Mouse (Mus musculus) hindbrain, postnatal 0 days (tissue): ENCODE data around the gene Kcnh1. TPM values are rescaled to one million over a fixed set of nuclear protein-coding genes. Genes with fewer than 3 reads are reported as not detected.

Source experiments
- ATAC-seq: fragments of 200-750 bp; cut with Nextera tagmentation; 2 replicates; pipeline ENCODE4 v1.8.0; 2017; ENCODE audit warnings: mild to moderate bottlenecking, moderate TSS enrichment, moderate library complexity
- DNase-seq: peaks from one replicate; pipeline ENCODE4 v3.0.0-alpha.2; 2015; ENCODE audit warnings: low spot score
- H3K27ac ChIP-seq: fragments of 300-500 bp; sonication (generic); 2 replicates; pipeline ENCODE4 v1.5.1; 2014; ENCODE audit warnings: mild to moderate bottlenecking
- H3K27me3 ChIP-seq: fragments of 300-500 bp; sonication (generic); 2 replicates; pipeline ENCODE4 v1.6.1; 2014; ENCODE audit warnings: low read length, mixed read lengths; ENCODE audit not compliant: insufficient read depth
- H3K36me3 ChIP-seq: fragments of 300-500 bp; sonication (generic); 2 replicates; pipeline ENCODE4 v1.6.1; 2014; ENCODE audit warnings: low read length, mixed read lengths; ENCODE audit not compliant: insufficient read depth
- H3K4me1 ChIP-seq: fragments of 300-500 bp; sonication (generic); 2 replicates; pipeline ENCODE4 v1.6.1; 2014; ENCODE audit warnings: antibody characterized with exemption, low read length, mixed read lengths; ENCODE audit not compliant: insufficient read depth
- H3K4me2 ChIP-seq: fragments of 300-500 bp; sonication (generic); 2 replicates; pipeline ENCODE4 v1.6.1; 2014; ENCODE audit warnings: low read depth, mild to moderate bottlenecking, low read length, moderate library complexity, mixed read lengths
- H3K4me3 ChIP-seq: fragments of 300-500 bp; sonication (generic); 2 replicates; pipeline ENCODE4 v1.5.1; 2014; ENCODE audit warnings: low read length
- H3K9ac ChIP-seq: fragments of 300-500 bp; sonication (generic); replicated peaks from 2 replicates; pipeline ENCODE4 v1.6.1; 2014; ENCODE audit warnings: mild to moderate bottlenecking, low read length, moderate library complexity, mixed read lengths
- H3K9me3 ChIP-seq: fragments of 300-500 bp; sonication (generic); 2 replicates; pipeline ENCODE4 v1.6.1; 2016; ENCODE audit warnings: low read length, mixed read lengths
- CTCF ChIP-seq: IDR thresholded peaks from 2 replicates; pipeline ENCODE4 v1.5.1; 2016; ENCODE audit warnings: antibody characterized with exemption, control low read depth, low read depth
- WGBS: fragments of 180-500 bp; shearing (Covaris S2); extraction: QIAGEN DNeasy Blood & Tissue Kit; methylation state at CpG from one replicate; pipeline ENCODE4 v1.1.7; 2014; 5-methylcytosine and 5-hydroxymethylcytosine counted together
- polyA plus RNA-seq: library from polyadenylated mRNA; unstranded; fragments of >200 nt; fragmentation: Nextera tagmentation; extraction: Ambion mirVana; gene quantifications from 2 replicates; pipeline ENCODE4 v1.2.1, GENCODE M21; 2015
- total RNA-seq: library from RNA; depleted of rRNA; stranded (reverse); fragments of >200 nt; gene quantifications from 2 replicates; pipeline ENCODE4 v1.2.3, GENCODE M21; 2014

Gene Kcnh1
- total and polyA plus RNA-seq, 2 experiments from 2014 or later, result 2.9 to 7.0 TPM

- WGBS, result 77% methylated on average over 6 of the region's 6 CpGs
- no peak for TF ChIP-seq CTCF
Measured at GRCm38 (mm10) chr1:192311851-192312438, 121.4 kb downstream of the Kcnh1 start.

GRCm38 (mm10) chr1:192312446-192312845, 121.9 kb downstream of the Kcnh1 start:
- WGBS, result 42% methylated on average over 4 of the region's 4 CpGs
- no peaks in the 10 kb centered on the region for H3K4me1 ChIP-seq
- TF ChIP-seq CTCF, result no peak
- H3K9ac ChIP-seq, result no peak overlapping the region
- ATAC-seq, result no peak
- no peak overlapping the region for H3K4me3 ChIP-seq
- no peak for DNase-seq
- no peaks in the 10 kb centered on the region for H3K9me3 ChIP-seq
- no peak overlapping the region for H3K4me2 ChIP-seq
- H3K27me3 ChIP-seq, result no peaks in the 10 kb centered on the region
- no peaks in the 10 kb centered on the region for H3K36me3 ChIP-seq
- no peak overlapping the region for H3K27ac ChIP-seq

More at GRCm38 (mm10) chr1:192311851-192312438, 121.4 kb downstream of the Kcnh1 start:
- DNase-seq (no peak), ATAC-seq (no peak)
- Histone ChIP-seq H3K9ac (no peak overlapping the region), H3K4me1 (no peaks in the 10 kb centered on the region), H3K27me3 (no peaks in the 10 kb centered on the region), H3K4me2 (no peak overlapping the region), H3K4me3 (no peak overlapping the region), H3K9me3 (no peaks in the 10 kb centered on the region), H3K36me3 (no peaks in the 10 kb centered on the region), H3K27ac (no peak overlapping the region)

- WGBS, result 67% methylated on average over 4 of the region's 4 CpGs
- Histone ChIP-seq H3K4me1 (no peaks in the 10 kb centered on the region), H3K27ac (no peak overlapping the region), H3K36me3 (no peaks in the 10 kb centered on the region), H3K9ac (no peak overlapping the region), H3K4me3 (no peak overlapping the region), H3K9me3 (no peaks in the 10 kb centered on the region), H3K4me2 (no peak overlapping the region), H3K27me3 (no peaks in the 10 kb centered on the region)
- TF ChIP-seq CTCF, result no peak
- DNase-seq (no peak), ATAC-seq (no peak)
Measured at GRCm38 (mm10) chr1:192312998-192313397, 122.4 kb downstream of the Kcnh1 start.

- Histone ChIP-seq H3K9me3 (no peaks in the 10 kb centered on the region), H3K9ac (no peak overlapping the region), H3K4me3 (no peak overlapping the region), H3K36me3 (no peaks in the 10 kb centered on the region), H3K27me3 (no peaks in the 10 kb centered on the region), H3K4me1 (no peaks in the 10 kb centered on the region), H3K4me2 (no peak overlapping the region), H3K27ac (no peak overlapping the region)
- no peak for TF ChIP-seq CTCF
- DNase-seq (no peak), ATAC-seq (no peak)
- 40% methylated on average over 7 of the region's 7 CpGs for WGBS
Measured at GRCm38 (mm10) chr1:192313571-192313972, 123.0 kb downstream of the Kcnh1 start.

GRCm38 (mm10) chr1:192314044-192314443, 123.5 kb downstream of the Kcnh1 start:
- no peak overlapping the region for H3K4me3 ChIP-seq
- H3K4me2 ChIP-seq, result no peak overlapping the region
- DNase-seq (no peak), ATAC-seq (no peak)
- H3K4me1 ChIP-seq, result no peaks in the 10 kb centered on the region
- H3K27ac ChIP-seq, result no peak overlapping the region
- no peaks in the 10 kb centered on the region for H3K36me3 ChIP-seq
- no peak overlapping the region for H3K9ac ChIP-seq
- H3K27me3 ChIP-seq, result no peaks in the 10 kb centered on the region
- TF ChIP-seq CTCF, result no peak
- WGBS, result 66% methylated on average over 3 of the region's 3 CpGs
- no peaks in the 10 kb centered on the region for H3K9me3 ChIP-seq

GRCm38 (mm10) chr1:192315392-192316070, 125.0 kb downstream of the Kcnh1 start:
- no peaks in the 10 kb centered on the region for H3K9me3 ChIP-seq
- no peaks in the 10 kb centered on the region for H3K27me3 ChIP-seq
- H3K4me1 ChIP-seq, result no peaks in the 10 kb centered on the region
- H3K27ac ChIP-seq, result no peak overlapping the region
- no peak overlapping the region for H3K4me3 ChIP-seq
- 62% methylated on average over 1 of the region's 1 CpGs for WGBS
- ATAC-seq, result no peak
- no peak for TF ChIP-seq CTCF
- no peaks in the 10 kb centered on the region for H3K36me3 ChIP-seq
- no peak overlapping the region for H3K4me2 ChIP-seq
- no peak for DNase-seq
- no peak overlapping the region for H3K9ac ChIP-seq

GRCm38 (mm10) chr1:192324223-192324622, 133.6 kb downstream of the Kcnh1 start:
- TF ChIP-seq CTCF, result peak; percentile 53
- 63% methylated on average over 3 of the region's 3 CpGs for WGBS
- H3K4me1 ChIP-seq, result no peaks in the 10 kb centered on the region
- H3K9me3 ChIP-seq, result no peaks in the 10 kb centered on the region
- H3K27ac ChIP-seq, result no peak overlapping the region
- no peak overlapping the region for H3K9ac ChIP-seq
- H3K4me2 ChIP-seq, result no peak overlapping the region
- no peaks in the 10 kb centered on the region for H3K27me3 ChIP-seq
- DNase-seq (no peak), ATAC-seq (no peak)
- H3K4me3 ChIP-seq, result no peak overlapping the region
- no peaks in the 10 kb centered on the region for H3K36me3 ChIP-seq
